Mouse (Mus musculus): Measurements from ENCODE around the gene Aqp2. TPM values are rescaled to one million over a fixed set of nuclear protein-coding genes. Genes with fewer than 3 reads are reported as not detected.

Gene Aqp2
- total and polyA plus RNA-seq, 3 experiments, result not detected

- H3K4me1 ChIP-seq (ENCODE audit: control insufficient read depth in 1 of 2, insufficient read depth in 2 of 2, low read length in 2 of 2), result no peaks in the 10 kb centered on the region
- peaks cover 0 to 1% of the 10 kb centered on the region in 2 experiments; a peak in 3 of 4 replicates for H3K27me3 ChIP-seq (ENCODE audit: control insufficient read depth in 1 of 2, insufficient read depth in 2 of 2, low read length in 2 of 2)
- H3K79me2 ChIP-seq (ENCODE audit: control insufficient read depth, insufficient read depth, low read length, poor library complexity), result no peaks in the 10 kb centered on the region
- no peak for TF ChIP-seq GABPA (IDR thresholded peaks at IDR 0.05; ENCODE audit: low read depth, low read length)
- no peak for TF ChIP-seq NRF1 (IDR thresholded peaks at IDR 0.05; ENCODE audit: insufficient read depth, low read depth, low read length, poor library complexity, severe bottlenecking)
- TF ChIP-seq POLR2AphosphoS5 (IDR thresholded peaks at IDR 0.05; ENCODE audit: borderline replicate concordance, low read depth, low read length), result no peak
- TF ChIP-seq MEF2A (IDR thresholded peaks at IDR 0.05; ENCODE audit: extremely low read depth, insufficient replicate concordance, low read depth, low read length, poor library complexity, severe bottlenecking), result no peak
- no peak for TF ChIP-seq TBP (IDR thresholded peaks at IDR 0.05; ENCODE audit: low read depth, low read length)
- TF ChIP-seq MAFK (IDR thresholded peaks at IDR 0.05; ENCODE audit: borderline replicate concordance, low read depth, low read length), result no peak
- TF ChIP-seq GATA1 (IDR thresholded peaks at IDR 0.05; ENCODE audit: low read depth, low read length), result no peak
- no peak for TF ChIP-seq ZC3H11A (IDR thresholded peaks at IDR 0.05; ENCODE audit: low read depth, low read length)
- TF ChIP-seq E2F4 (IDR thresholded peaks at IDR 0.05; ENCODE audit: borderline replicate concordance, low read depth, low read length), result no peak
- no peak for TF ChIP-seq USF2 (IDR thresholded peaks at IDR 0.05; ENCODE audit: borderline replicate concordance in 1 of 2, insufficient read depth in 1 of 2, low read depth in 1 of 2, low read length in 2 of 2)
- TF ChIP-seq POLR2A (IDR thresholded peaks at IDR 0.05; ENCODE audit: control insufficient read depth in 1 of 2, insufficient read depth in 1 of 2, low read depth in 1 of 2, low read length in 2 of 2, poor library complexity in 1 of 2), result no peak
- no peak for TF ChIP-seq ELF1 (IDR thresholded peaks at IDR 0.05; ENCODE audit: low read depth, low read length)
- TF ChIP-seq MYB (IDR thresholded peaks at IDR 0.05; ENCODE audit: low read depth, low read length), result no peak
- no peak for TF ChIP-seq KAT2A (conservative IDR thresholded peaks at IDR 0.05; ENCODE audit: low read depth, low read length)
- DNase-seq (ENCODE audit: low read depth, low spot score), result no peak
- H3K4me3 ChIP-seq (ENCODE audit: control insufficient read depth in 1 of 2, insufficient read depth in 1 of 2, low read depth in 2 of 2, low read length in 2 of 2), result no peak overlapping the region
- H3K36me3 ChIP-seq (ENCODE audit: control insufficient read depth in 1 of 2, insufficient read depth in 2 of 2, low read length in 2 of 2), result no peaks in the 10 kb centered on the region
- no peak overlapping the region for H3K9ac ChIP-seq (ENCODE audit: control insufficient read depth, low read depth, low read length, poor library complexity, severe bottlenecking)
- H3K27ac ChIP-seq (ENCODE audit: control insufficient read depth, low read depth, low read length), result no peak overlapping the region
- H3K9me3 ChIP-seq (replicated peaks; ENCODE audit: insufficient read depth, low read length), result no peaks in the 10 kb centered on the region
Observed at GRCm38 (mm10) chr15:99594951-99595350, 16.1 kb downstream of the Aqp2 start.

GRCm38 (mm10) chr15:99596056-99596687 lies 17.3 kb downstream of the Aqp2 start:
- no peaks in the 10 kb centered on the region for H3K9me3 ChIP-seq (replicated peaks; ENCODE audit: insufficient read depth, low read length)
- H3K9ac ChIP-seq (ENCODE audit: control insufficient read depth, low read depth, low read length, poor library complexity, severe bottlenecking), result no peak overlapping the region
- no peak overlapping the region for H3K27ac ChIP-seq (ENCODE audit: control insufficient read depth, low read depth, low read length)
- no peaks in the 10 kb centered on the region for H3K4me1 ChIP-seq (ENCODE audit: control insufficient read depth in 1 of 2, insufficient read depth in 2 of 2, low read length in 2 of 2)
- H3K4me3 ChIP-seq (ENCODE audit: control insufficient read depth in 1 of 2, insufficient read depth in 1 of 2, low read depth in 2 of 2, low read length in 2 of 2), result no peak overlapping the region
- peak; percentile 93 for DNase-seq (ENCODE audit: low read depth, low spot score)
- no peaks in the 10 kb centered on the region for H3K79me2 ChIP-seq (ENCODE audit: control insufficient read depth, insufficient read depth, low read length, poor library complexity)
- H3K36me3 ChIP-seq (ENCODE audit: control insufficient read depth in 1 of 2, insufficient read depth in 2 of 2, low read length in 2 of 2), result no peaks in the 10 kb centered on the region
- TF ChIP-seq SIN3A (IDR thresholded peaks at IDR 0.05; ENCODE audit: low read length) (peak; percentile 60), MAZ (IDR thresholded peaks at IDR 0.05; ENCODE audit: low read depth, low read length) (peak; percentile 48; the same call in 1 of the 2 replicates), RCOR1 (IDR thresholded peaks at IDR 0.05; ENCODE audit: low read depth, low read length) (no peak), ZNF384 (IDR thresholded peaks at IDR 0.05; ENCODE audit: low read depth, low read length) (0 out of 2 replicates have a peak, but pooled peaks have one; percentile 25), BHLHE40 (IDR thresholded peaks at IDR 0.05; ENCODE audit: borderline replicate concordance, low read depth, low read length) (0 out of 2 replicates have a peak, but pooled peaks have one; percentile 42), MXI1 (IDR thresholded peaks at IDR 0.05; ENCODE audit: low read depth, low read length) (peak; percentile 54), SMC3 (IDR thresholded peaks at IDR 0.05; ENCODE audit: low read depth, low read length) (peak; percentile 98), ZKSCAN1 (IDR thresholded peaks at IDR 0.05; ENCODE audit: low read depth, low read length) (no peak), EP300 (IDR thresholded peaks at IDR 0.05; ENCODE audit: low read depth in 1 of 2, low read length in 2 of 2) (no peak), ZC3H11A (IDR thresholded peaks at IDR 0.05; ENCODE audit: low read depth, low read length) (peak; percentile 95), HCFC1 (IDR thresholded peaks at IDR 0.05; ENCODE audit: low read depth, low read length) (peak; percentile 4), CTCF (IDR thresholded peaks at IDR 0.05 in 2 of 3, conservative IDR thresholded peaks at IDR 0.05 in 1 of 3; ENCODE audit: control insufficient read depth in 1 of 3, insufficient read depth in 1 of 3, low read depth in 2 of 3, low read length in 3 of 3, poor library complexity in 1 of 3, severe bottlenecking in 1 of 3) (peak; percentile 96 to 99 (median 97)), RAD21 (IDR thresholded peaks at IDR 0.05; ENCODE audit: low read depth, low read length) (peak; percentile 97), TAL1 (IDR thresholded peaks at IDR 0.05; ENCODE audit: low read length) (no peak), UBTF (IDR thresholded peaks at IDR 0.05; ENCODE audit: borderline replicate concordance, insufficient read depth, low read depth, low read length) (no peak)
- peaks cover 5 to 9% of the 10 kb centered on the region in 2 experiments for H3K27me3 ChIP-seq (ENCODE audit: control insufficient read depth in 1 of 2, insufficient read depth in 2 of 2, low read length in 2 of 2)
